Mouse (Mus musculus) fibroblast of lung, adult 2 months (primary cell): ENCODE measurements around the gene Rcc1.

ENCODE experiments used
- DNase-seq: peaks from one replicate; pipeline ENCODE4 v3.0.0-alpha.2; 2011; ENCODE audit warnings: low read depth

The Rcc1 gene

DNA sequence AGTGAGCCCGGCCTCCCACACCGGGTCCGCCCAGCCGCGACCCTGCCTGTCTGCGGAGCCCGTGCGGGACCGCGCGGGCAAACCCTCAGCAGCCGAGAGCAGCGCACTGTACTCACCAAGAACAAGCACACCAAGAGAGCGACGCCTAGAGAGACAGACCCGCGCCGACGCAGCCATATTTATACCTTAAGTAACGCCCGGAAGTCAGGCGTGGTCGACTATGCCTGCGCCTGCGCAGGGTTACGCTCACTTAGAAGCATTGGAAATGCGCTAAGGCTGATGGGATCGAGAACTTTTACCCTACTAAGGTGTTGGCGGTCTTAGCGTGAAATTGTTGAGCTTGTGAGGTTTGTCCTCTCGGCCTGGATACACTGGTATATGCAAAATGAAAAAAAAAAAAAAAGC, at the start of gene Rcc1:
Rcc1 (minus strand) TSS at position 125 of the 405 bp plus-strand sequence.
- peak; percentile 87 for DNase-seq

DNA sequence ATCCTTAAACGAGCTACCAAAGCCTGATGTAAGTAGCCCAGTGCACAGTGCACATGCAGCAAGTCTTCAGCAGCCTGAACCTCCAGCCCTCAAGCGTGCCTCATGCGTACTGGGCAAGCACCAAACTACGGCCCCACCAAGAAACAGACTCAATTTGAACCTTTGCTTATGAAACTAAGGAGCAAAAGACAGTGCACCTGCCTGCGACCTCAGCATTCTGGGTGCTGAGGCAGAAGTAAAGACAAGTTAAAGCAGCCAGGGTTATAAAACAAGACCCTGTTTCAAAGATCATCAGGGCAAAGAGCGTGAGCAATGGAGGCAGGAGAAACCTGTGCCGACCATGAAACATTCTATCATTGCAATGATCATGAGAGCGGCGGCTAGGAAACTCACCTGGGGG, 47.6 kb upstream of the Rcc1 start:
- no peak for DNase-seq

DNA sequence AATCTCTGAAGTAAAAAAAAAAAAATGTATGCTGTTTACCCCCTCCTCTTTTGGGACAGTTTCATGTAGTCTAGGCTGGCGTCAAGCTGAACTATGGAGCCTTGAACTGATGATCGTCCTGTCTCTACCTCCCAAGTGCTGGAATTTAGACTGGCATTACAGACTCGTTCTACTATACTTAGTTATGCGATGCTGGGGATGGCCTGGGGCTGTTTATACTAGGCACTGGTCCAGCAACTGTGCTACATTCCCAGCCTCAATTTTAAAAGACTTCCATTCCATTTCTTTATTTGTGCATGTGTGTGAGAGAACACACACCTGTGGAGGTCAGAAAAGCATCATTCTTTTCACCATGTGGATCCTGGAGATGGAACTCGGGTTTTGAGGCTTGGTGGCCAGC, 45.5 kb upstream of the Rcc1 start:
- no peak for DNase-seq

DNA sequence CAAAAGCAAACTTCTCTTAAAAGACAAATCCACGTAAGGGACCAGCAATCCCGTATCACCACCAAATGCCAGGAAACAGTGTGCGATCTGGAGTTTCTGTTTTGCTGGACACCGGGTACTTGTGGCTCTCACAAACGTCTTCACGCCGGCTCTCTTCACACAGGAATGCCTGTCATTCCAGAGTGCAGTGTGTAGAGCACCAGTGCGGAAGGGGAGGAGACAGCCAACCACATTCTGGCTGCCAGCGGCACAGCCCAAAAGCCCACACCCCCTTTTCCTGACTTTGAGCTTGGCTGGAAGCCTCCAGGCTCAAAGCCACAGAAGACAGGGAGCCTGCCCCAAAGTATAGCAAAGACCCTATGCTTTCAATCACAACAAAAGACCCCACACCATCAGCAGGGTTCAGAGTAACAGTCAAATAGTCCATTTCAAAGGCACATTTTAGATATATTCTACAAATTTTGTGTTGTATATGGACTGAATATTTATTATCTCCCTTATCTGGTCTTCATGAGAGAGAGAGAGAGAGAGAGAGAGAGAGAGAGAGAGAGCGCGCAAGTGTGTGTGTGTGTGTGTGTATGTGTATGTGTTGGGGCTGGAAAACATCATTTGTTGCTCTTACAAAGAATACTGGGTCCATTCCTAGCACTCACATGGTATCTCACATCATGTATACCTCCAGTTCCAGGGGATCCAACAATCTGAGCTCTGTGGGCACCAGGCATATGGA, 44.8 kb upstream of the Rcc1 start:
- peak; percentile 69 for DNase-seq

DNA sequence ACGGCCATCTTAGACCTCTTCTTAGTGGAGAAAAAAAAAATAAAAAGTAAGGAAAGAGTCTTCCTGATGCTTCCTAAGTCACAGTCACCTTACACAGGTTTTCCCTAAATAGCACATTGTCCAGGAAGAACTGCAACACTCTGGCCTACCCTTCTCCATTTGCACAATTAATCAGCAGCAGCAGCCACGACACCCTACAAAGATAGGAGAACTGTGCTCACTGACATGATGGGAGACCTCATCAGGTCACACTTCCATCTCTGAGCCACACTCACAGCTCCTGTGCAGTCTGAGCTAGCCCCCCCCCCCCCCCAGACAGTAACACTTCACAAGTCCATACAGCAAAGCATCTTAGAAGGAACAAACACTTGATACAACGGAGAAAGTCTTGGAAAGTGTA, 43.7 kb upstream of the Rcc1 start:
- DNase-seq, result no peak

DNA sequence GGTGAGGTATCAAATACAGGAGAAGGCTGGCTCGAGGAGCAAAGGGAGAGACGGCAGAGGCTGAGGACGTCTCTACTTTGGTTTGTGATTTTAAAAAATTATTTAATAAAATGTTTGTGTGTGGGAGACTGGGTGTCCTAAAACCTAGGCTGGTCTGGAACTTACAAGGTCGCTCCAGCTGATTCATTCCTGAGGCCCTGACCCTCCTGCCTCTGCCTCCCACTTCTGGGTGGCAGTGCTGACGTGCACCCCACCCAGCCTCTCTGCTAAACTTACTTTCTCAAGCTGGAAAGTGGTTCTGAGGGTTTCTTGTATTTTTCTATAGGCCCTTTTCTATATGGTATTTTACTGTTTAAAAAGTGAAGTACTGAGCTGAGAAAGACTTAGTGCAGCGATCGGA, 42.8 kb upstream of the Rcc1 start:
- DNase-seq, result no peak

DNA sequence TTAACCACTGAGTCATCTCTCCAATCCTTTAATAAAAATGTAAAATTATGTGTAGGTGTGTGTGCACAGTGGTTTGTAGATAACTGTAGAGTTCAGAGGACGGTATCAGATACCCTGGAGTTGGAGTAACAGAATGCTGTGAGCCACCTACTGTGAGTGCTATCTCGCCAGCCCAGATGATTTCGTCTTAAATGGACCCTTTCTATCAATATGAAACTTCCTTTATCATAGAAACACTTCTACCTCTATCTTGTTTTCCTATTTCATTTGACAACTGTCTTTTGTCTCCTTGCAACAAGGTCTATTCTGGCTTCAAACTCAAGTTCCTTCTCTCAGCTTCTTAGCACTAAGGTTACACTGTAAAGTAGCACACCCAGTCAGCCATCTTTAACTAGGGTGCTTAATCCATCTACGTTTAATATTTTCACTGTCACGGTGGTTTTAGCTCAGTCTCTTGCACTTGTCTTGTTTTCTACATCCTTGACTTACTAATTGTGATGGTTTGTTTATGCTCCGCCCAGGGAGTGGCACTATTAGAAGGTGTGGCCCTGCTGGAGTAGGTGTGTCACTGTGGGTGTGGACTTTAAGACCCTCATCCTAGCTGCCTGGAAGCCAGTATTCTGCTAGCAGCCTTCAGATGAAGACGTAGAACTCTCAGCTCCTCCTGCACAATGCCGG, 37.8 kb upstream of the Rcc1 start:
- DNase-seq, result no peak

DNA sequence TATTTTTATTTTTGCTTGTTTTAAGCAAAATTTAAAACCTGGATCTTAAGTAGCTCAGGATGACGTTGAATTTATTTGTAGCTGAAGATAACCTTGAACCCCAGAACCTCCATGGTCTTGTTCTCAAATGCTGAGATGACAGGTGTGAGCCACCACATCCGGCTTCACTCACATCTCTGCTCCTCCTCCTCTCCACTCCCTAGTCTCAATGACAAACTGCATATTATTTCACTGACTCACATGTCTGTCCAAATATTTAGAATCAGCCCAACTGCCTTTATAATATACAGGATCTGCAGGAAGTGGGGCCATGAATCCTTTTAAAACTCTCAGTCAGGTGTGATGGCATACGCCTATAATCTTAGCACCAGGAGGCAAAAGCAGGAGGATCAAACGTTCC, 35.9 kb upstream of the Rcc1 start:
- no peak for DNase-seq

DNA sequence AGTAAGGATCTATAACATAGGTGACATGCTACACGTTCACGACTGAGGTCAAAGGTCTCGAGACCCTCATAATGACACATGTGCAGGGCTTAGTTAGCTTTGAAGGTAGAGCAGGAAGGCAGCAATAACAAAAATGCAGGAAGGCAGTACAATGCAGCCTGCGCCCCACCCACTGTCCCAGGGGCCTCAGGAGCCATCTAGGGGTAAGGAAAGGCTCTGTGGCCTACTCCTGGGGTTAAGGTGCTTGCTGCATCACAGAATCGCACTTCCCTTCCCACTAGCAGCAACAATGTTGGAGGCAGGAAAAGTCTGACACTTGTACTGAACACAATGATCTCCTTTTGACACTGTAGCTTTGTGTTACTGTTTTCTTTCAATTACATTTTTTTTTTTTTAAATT, 34.2 kb upstream of the Rcc1 start:
- no peak for DNase-seq

DNA sequence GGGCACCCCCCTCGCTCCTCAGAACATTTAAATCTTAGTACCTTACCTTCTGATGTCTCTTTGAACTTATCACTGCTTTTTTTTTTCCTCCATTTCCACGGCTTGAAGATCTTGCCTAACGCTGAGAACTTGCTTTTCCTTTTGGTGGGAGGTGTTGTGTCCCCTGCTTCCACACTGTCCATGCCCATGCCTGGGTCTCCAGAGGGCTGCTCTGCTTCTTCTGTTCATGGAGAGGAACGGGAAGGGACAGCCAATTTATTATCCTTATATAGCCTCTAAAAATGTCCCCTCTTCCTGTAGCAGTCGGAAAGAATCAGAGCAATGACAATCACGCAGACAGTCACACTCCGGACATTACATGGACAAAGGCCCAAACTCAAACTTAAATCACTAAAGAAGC, 33.4 kb upstream of the Rcc1 start:
- DNase-seq, result no peak

DNA sequence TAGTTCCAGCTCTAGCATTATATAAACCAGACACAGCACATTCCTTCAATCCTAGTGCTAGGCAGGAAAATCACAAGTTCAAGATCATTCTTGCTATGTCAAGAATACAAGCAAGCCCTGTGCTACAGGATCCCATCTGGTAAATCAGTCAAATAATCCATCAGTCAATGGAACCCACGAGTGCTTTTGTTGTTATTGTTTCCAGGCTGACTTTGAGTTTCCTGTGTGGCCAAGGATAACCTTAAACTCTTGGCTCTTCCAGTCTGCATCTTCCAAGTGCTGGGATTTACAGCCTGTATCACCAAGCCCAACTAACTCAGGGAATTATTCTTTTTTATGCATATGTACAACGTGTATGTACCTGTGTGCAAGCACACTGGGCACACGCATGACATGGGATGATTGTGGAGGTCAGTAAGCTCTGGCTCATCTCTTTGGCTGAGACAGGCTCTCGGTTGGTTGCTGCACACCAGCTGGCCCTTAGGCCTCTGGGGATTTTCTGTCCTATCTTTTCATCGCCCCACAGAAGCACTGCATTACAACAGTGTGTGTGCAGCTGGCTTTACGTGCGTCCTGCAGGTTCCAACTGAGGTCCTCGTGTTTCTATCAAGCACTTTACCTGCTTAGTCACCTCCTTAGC, 32.5 kb upstream of the Rcc1 start:
- no peak for DNase-seq

DNA sequence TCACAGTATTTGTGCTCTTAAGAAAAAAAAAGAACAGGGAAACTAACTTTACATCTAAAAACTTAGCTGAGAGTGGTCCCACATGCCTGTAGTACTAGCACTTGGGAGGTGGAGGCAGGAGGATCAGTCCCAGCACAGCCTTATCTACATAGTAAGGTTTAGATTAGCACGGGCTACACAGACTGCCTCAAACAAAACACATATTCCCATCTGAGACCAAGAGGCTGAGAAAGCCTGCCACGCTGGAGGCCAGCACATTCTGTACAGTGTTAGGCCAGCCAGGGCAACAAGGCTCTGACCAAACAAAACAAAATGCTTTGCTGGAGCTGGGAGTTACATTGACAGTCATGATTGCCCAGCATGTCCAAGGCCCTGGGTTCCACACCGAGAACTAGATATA, 30.1 kb upstream of the Rcc1 start:
- no peak for DNase-seq

DNA sequence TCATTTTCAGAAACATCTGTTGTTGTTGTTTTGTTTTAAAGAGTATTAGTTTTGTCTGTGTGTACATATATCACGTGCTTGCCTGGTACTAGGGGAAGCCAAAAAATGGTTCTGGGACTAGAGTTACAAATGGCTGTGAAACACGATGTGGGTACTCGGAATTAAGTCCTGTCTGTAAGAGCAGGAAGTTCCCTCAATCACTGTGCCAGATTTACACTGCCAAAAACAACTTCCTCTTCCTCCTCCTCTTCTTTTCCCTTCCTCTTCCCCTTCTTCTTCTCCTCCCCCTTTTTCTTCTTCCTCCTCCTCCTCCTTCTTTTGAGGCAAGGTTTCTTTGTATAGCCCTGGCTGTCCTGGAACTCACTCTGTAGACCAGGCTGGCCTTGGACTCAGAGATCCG, 28.9 kb upstream of the Rcc1 start:
- DNase-seq, result no peak

DNA sequence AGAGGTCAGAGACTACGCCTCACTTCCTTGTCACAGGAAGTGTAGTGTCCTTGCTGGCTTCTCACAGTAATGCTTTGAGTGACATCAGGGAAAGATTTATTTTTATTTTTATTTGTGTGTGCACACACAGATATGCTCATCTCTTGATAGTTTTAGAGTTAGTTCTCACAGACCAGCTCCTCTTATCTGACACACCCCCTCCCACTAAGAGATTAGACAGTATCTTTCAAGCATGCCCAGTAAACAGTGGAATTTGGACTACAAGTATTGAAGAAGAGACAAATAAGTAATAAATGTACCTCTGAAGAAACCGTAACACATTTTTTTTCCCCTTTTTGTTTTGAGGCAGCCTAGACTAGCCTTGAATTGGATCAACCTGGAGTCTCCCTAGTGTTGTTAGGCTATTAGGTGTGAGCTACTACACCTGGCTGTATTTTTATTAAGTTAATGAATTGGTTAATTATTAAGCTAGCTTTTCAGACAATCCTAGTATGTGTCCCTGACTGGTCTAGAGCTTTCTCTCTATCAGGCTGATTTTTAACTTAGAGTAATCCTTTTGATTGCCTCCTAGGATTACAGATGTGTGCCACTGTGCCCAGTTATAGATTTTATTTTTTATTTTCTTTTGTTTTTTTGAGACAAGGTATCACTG, 27.7 kb upstream of the Rcc1 start:
- no peak for DNase-seq

DNA sequence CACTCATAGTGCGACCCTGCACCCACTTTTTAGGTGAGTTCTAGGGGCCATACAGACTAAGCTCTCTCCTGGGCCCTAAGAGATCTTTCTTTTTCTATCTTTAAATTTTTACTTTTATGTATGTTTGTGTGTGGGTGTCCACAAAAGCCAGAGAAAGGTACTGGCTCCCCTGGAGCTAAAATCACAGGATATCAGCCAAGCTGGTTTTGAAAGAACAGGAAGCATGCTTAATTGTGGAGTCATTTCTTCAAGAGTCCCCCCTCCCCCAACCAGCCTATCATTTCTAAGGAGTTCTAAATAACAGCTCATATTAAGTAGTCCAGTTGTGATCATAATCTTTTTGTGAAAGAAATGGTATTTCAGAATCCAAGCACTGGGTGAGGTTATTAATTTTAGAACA, 20.4 kb upstream of the Rcc1 start:
- DNase-seq, result no peak

DNA sequence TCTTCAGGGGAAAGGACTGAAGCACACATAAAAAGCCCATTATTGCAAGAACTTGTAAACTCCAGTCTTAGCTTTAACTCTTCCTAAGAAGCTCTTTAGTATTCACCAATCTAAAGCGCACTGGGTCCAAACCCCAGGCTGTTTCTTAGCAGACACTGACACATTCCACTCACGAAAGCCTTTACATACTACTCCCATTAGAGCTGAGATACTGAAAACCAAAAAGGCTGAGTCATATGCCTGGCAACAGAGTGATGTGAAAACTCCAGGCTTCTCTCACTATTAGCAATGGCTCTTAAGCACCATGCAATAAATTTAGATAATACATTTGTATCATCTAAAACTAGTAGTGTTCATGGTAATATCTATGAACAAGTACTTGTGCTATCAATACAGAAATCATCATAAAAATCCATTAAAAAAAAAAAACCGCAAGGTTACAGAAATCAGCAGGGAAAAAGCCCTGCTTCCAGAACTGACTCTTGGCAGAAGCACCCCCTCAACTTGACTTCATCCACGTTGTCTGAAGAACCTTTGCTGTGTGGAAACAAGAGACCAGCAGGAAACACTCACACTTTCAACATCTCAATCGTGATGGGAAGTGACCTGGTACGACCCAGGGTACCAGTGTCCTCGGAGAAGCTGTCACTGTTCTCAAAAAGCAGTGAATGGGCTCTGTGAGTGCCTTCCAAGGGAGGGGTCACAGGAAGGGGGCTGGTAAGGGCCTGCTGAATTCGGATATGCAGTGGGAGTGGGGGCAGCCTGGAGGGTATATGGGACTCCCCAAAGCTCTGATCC, 16.7 kb upstream of the Rcc1 start:
- DNase-seq, result no peak

DNA sequence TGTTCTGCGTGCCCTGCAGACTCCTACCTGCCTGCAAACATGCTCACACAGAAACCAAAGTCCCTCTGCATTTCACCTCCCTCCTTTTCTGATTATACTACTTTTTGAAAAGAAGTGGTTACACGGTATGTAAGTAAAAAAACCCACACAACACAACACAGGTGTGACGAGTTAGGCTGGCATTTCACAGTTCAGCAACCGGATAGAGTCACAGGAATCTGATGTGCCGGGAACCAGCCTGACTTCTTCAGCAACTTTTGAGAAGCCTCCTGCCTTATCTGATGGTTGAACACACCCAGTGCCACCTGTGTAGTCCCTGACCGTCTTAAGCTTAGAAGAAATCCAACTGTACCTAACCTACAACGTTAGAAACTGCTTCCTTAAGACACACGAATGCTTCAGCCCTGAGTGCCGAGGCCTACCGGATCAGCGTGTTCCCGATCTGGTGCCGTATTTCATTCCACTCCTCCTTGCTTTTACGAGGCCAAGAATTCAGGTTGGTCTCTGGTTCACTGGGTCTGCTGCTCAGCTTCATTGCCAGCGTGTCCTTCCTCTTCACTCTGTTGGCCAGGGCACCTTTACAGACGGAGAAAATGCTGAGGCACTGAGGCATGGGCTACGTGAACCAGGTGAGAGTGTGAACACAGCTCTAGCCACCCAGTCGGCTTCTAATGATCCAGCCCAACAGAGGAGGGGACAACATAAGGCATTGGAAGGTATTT, 14.2 kb upstream of the Rcc1 start:
- DNase-seq, result no peak

DNA sequence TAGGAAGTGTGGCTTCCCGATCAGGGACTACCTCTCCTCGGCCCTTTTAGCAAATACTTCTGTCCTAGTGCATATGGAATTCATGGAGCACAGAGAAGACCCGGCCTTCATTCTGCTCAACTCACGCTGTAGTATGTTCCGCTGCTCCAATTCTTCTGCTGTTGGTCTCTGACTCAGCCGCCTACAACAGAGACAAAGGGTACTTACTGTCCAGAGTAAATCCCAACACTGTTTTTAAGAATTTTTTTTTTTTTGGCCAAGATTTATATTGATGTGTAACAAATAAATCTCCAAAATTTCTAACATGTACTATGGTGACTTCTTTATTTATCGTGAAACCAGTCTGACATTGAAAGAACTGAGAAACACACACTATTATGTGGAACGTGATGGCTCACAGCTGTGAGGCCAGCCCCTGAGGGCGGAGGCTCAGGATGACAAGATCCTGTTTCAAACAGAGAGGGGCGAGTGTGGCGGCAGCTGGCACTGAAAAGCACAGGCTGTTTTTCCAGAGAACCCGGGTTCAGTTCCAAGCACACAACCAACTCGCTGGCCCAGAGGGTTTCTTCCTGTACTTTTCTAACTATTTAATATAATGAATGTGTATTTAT, 12.2 kb upstream of the Rcc1 start:
- DNase-seq, result no peak

DNA sequence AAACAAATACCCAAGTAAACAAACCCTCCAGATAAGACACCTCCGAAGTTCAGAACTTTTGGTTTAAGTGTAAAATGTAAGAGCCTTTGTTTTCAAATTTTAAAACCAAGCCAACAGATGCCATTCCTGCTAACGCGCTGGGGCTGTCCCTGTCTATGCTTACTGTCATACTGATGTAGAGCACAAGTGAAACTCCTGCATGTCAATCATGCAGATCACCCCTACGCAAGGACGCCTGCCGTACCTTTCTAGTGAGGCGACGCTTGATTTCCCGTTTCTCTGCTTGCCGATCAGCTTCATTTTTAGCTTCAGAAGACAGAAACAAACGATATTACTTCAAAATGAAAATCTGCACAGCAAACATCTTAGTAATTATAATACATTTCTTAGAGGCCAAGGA, 10.1 kb upstream of the Rcc1 start:
- DNase-seq, result no peak

DNA sequence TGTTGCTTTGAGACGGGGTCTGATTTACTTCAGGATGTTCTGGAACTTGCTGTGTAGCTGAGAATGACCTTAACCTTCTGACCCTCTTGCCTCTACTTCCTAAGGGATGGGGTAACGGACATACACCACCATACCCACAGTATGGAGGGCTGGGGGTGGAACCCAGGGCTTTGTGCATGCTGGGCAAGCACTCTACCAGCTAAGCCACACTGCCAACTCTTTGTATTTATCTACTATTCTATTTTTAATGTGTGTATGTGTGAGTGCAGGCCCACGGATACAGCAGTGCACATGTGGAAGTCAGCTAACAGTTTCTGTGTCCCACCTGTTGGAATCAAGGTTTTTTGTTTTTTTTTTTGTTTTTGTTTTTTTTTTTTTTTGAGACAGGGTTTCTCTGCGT, 6.1 kb upstream of the Rcc1 start:
- DNase-seq, result no peak

DNA sequence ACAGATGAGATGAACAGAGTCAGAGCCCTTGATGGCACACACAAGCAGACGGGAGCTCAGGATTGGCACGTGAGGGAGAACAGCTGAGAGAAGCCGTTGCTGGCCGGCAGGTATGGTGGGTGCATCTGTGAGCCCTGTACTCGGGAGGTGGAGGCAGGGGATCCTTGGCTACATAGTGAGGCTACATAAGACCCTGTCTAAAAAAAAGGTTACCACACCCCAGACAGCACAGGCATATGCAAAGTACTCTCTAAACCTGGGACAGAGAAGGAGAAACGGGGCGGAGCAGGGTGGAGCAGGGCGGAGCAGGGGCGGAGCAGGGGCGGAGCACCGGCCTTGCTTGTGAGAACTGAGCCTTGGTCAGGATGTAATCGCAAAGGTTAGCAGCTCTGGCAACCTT, 2.8 kb upstream of the Rcc1 start:
- DNase-seq, result no peak
